ENCODE assay signal across 8 mouse cellular contexts in genomic region chr4:133130890-133131741, GRCm38 (mm10). TPM values are rescaled to one million over a fixed set of nuclear protein-coding genes. Genes with fewer than 3 reads are reported as not detected.
DNase-seq lines count a peak whose midpoint lies in the region; ATAC-seq and TF ChIP-seq lines count a peak whose summit lies in the region.

No protein-coding gene starts in this region.

- peak overlapping the region; percentile 78 for H3K4me2 ChIP-seq in limb, embryonic 15.5 days
- peak overlapping the region; percentile 89 for H3K4me2 ChIP-seq in midbrain, embryonic 15.5 days

- no peaks in the 10 kb centered on the region for H3K27me3 ChIP-seq in limb, embryonic 15.5 days
- H3K27me3 ChIP-seq in midbrain, embryonic 15.5 days (replicated peaks) = no peaks in the 10 kb centered on the region

- H3K9me3 ChIP-seq in limb, embryonic 15.5 days = no peaks in the 10 kb centered on the region
- H3K9me3 ChIP-seq in midbrain, embryonic 15.5 days = no peaks in the 10 kb centered on the region

- peak; percentile 45 for DNase-seq in adrenal gland, adult 2 months
- no peak for DNase-seq in adrenal gland, postnatal 4 days (ENCODE audit: low spot score in 2 of 2)
- no peak for DNase-seq in urinary bladder, postnatal 4 days (ENCODE audit: low spot score in 2 of 2)
- no peak for DNase-seq in frontal cortex, postnatal 25 days (ENCODE audit: low spot score in 2 of 2)

- 2% methylated on average over 17 of the region's 17 CpGs for WGBS in limb, embryonic 15.5 days
- 7% methylated on average over 17 of the region's 17 CpGs for WGBS in midbrain, embryonic 15.5 days

- H3K4me3 ChIP-seq in bone marrow macrophage, adult 2 months (ENCODE audit: insufficient read depth, low read length) = peak overlapping the region; percentile 74
- H3K4me3 ChIP-seq in limb, embryonic 15.5 days = peak overlapping the region; percentile 95
- peak overlapping the region; percentile 92 for H3K4me3 ChIP-seq in midbrain, embryonic 15.5 days

- H3K9ac ChIP-seq in limb, embryonic 15.5 days = peak overlapping the region; percentile 93
- peak overlapping the region; percentile 70 for H3K9ac ChIP-seq in midbrain, embryonic 15.5 days

- ATAC-seq in granulocyte monocyte progenitor cell, adult 5-6 weeks (replicated peaks; ENCODE audit: poor library complexity, severe bottlenecking) = peak; percentile 21
- no peak for ATAC-seq in limb, embryonic 15.5 days (ENCODE audit: insufficient number of reproducible peaks, low FRiP score, low TSS enrichment, low read depth)
- ATAC-seq in midbrain, embryonic 15.5 days (replicated peaks) = peak; percentile 58

- H3K36me3 ChIP-seq in limb, embryonic 15.5 days = peaks cover 6% of the 10 kb centered on the region; the same call in 1 of the 2 replicates
- H3K36me3 ChIP-seq in midbrain, embryonic 15.5 days (replicated peaks) = no peaks in the 10 kb centered on the region

- no peak for TF ChIP-seq CTCF in bone marrow macrophage, adult 2 months (IDR thresholded peaks at IDR 0.05; ENCODE audit: low read depth, low read length)

- no peak for TF ChIP-seq POLR2A in bone marrow macrophage, adult 2 months (IDR thresholded peaks at IDR 0.05; ENCODE audit: borderline replicate concordance, low read depth, low read length)

- H3K27ac ChIP-seq in bone marrow macrophage, adult 2 months (ENCODE audit: insufficient read depth, low read depth, low read length) = peak overlapping the region; percentile 95
- H3K27ac ChIP-seq in limb, embryonic 15.5 days = peak overlapping the region; percentile 91
- peak overlapping the region; percentile 70 for H3K27ac ChIP-seq in midbrain, embryonic 15.5 days

- H3K4me1 ChIP-seq in bone marrow macrophage, adult 2 months (ENCODE audit: control insufficient read depth, insufficient read depth, low read length) = peaks cover 13% of the 10 kb centered on the region
- H3K4me1 ChIP-seq in limb, embryonic 15.5 days = peaks cover 14% of the 10 kb centered on the region
- peaks cover 25% of the 10 kb centered on the region for H3K4me1 ChIP-seq in midbrain, embryonic 15.5 days

RNA-seq across cellular contexts. Expression of gene Wasf2, which starts 0.8 kb away (rescaled TPM):
- total RNA-seq in adrenal gland, adult 2 months (2021) = 100 to 1,000 TPM in 1 of 2 experiments, 10 to 100 TPM in 1; 99.4 to 130 TPM
- 43.2 and 57.0 TPM in 2 replicates for polyA plus RNA-seq in adrenal gland, adult 2 months (2012; rRNA removed)
- total RNA-seq in adrenal gland, postnatal 4 days (2021) = 100 to 1,000 TPM; 155 to 157 TPM
- 133 and 150 TPM in 2 replicates for polyA plus RNA-seq in bone marrow macrophage, adult 2 months (2012; ENCODE audit: insufficient read depth, insufficient read length, missing spikeins)
- 109 and 147 TPM in 2 replicates for total RNA-seq in granulocyte monocyte progenitor cell, adult 5-6 weeks (2014; fragmentation: Nextera tagmentation)
- total RNA-seq in granulocyte monocyte progenitor cell, adult 5-6 weeks (2017) = 34.1 and 37.3 TPM in 2 replicates
- polyA plus RNA-seq in limb, embryonic 15.5 days (2015; fragmentation: Nextera tagmentation; extraction: Ambion mirVana) = 117 and 129 TPM in 2 replicates
- 27.4 and 27.7 TPM in 2 replicates for polyA plus RNA-seq in midbrain, embryonic 15.5 days (2015; fragmentation: Nextera tagmentation; extraction: Ambion mirVana)
